7 mouse cellular contexts compared by ENCODE assay signal in genomic region chr5:121783862-121784500, GRCm38 (mm10). TPM values are rescaled to one million over a fixed set of nuclear protein-coding genes. Genes with fewer than 3 reads are reported as not detected.
DNase-seq lines count a peak whose midpoint lies in the region; TF ChIP-seq lines count a peak whose summit lies in the region.

No protein-coding gene starts in this region.

- peak; percentile 11 for TF ChIP-seq CTCF in left cerebral cortex, adult 2 months (IDR thresholded peaks at IDR 0.05)

- H3K4me2 ChIP-seq in myocyte (ENCODE audit: low read depth), result no peak overlapping the region

- no peaks in the 10 kb centered on the region for H3K27me3 ChIP-seq in myocyte (ENCODE audit: control insufficient read depth, insufficient read depth, insufficient read length)

- no peak overlapping the region for H3ac ChIP-seq in myocyte (ENCODE audit: control insufficient read depth, insufficient read length)

- no peak overlapping the region for H3K4me3 ChIP-seq in left cerebral cortex, adult 2 months
- no peak overlapping the region for H3K4me3 ChIP-seq in myocyte

- no peak for DNase-seq in left cerebral cortex, adult 2 months (ENCODE audit: extremely low spot score in 1 of 2, low spot score in 2 of 2)
- no peak for DNase-seq in left cerebral cortex, postnatal 14 days (ENCODE audit: low spot score in 2 of 2)
- DNase-seq in adrenal gland, postnatal 14 days, result peak; percentile 73
- peak; percentile 20 to 22 for DNase-seq in heart, postnatal 36 days
- DNase-seq in yolk sac, embryonic 10.5 days (ENCODE audit: low spot score), result no peak
- DNase-seq in urinary bladder, adult 18-20 months (ENCODE audit: low spot score in 2 of 2), result no peak

- H3K36me3 ChIP-seq in myocyte (ENCODE audit: control insufficient read depth, insufficient read depth), result peaks cover 42% of the 10 kb centered on the region

- TF ChIP-seq POLR2A in myocyte (IDR thresholded peaks at IDR 0.05; ENCODE audit: insufficient read length, low read depth), result no peak

- no peaks in the 10 kb centered on the region for H3K79me2 ChIP-seq in myocyte (ENCODE audit: control insufficient read depth, insufficient read depth)

- H3K27ac ChIP-seq in left cerebral cortex, adult 2 months, result no peak overlapping the region

- intact Hi-C loops in left cerebral cortex, adult 2 months (cut with DNase I), result loop anchor here (5.0 kb wide), 1 partner anchor 122 kb away; the partner anchor contains the start of genes Acad10 and Brap
- intact Hi-C loops in left cerebral cortex, postnatal 14 days (cut with DNase I), result no loop called here
- intact Hi-C loops in heart, postnatal 36 days (cut with DNase I), result no loop called here

TF ChIP-seq in myocyte, 11 proteins besides CTCF, POLR2A, EP300 and RAD21:
- TF ChIP-seq USF1 (IDR thresholded peaks at IDR 0.05; ENCODE audit: low read depth) (no peak), TCF12 (IDR thresholded peaks at IDR 0.05; ENCODE audit: insufficient read depth, poor library complexity, severe bottlenecking) (no peak), MAX (IDR thresholded peaks at IDR 0.05; ENCODE audit: low read depth) (no peak), MYOG (IDR thresholded peaks at IDR 0.05; ENCODE audit: control insufficient read depth in 1 of 3, insufficient read depth in 1 of 3, insufficient read length in 2 of 3, low read depth in 2 of 3) (peak in 1 of 3 experiments; percentile 40), POLR2AphosphoS2 (IDR thresholded peaks at IDR 0.05; ENCODE audit: insufficient read length, low read depth) (no peak), REST (IDR thresholded peaks at IDR 0.05; ENCODE audit: insufficient read depth, insufficient read length) (no peak), SRF (IDR thresholded peaks at IDR 0.05; ENCODE audit: control insufficient read depth, insufficient read length, low read depth) (no peak), TCF3 (IDR thresholded peaks at IDR 0.05; ENCODE audit: insufficient read length, low read depth) (no peak), MYOD1 (IDR thresholded peaks at IDR 0.05; ENCODE audit: control insufficient read depth in 1 of 3, insufficient read length in 2 of 3, low read depth in 2 of 3) (peak in 2 of 3 experiments; percentile 4 to 28), E2F4 (IDR thresholded peaks at IDR 0.05; ENCODE audit: insufficient read depth) (no peak), CEBPB (IDR thresholded peaks at IDR 0.05; ENCODE audit: insufficient read depth, poor library complexity, severe bottlenecking) (no peak)

RNA-seq across cellular contexts. Expression of gene Sh2b3, which starts 53.5 kb away (rescaled TPM):
- 10 to 100 TPM; 21.2 to 27.5 TPM for total RNA-seq in left cerebral cortex, adult 2 months (2021)
- total RNA-seq in left cerebral cortex, postnatal 14 days (2021), result 10 to 100 TPM; 20.3 to 20.4 TPM
- 35.6 and 43.0 TPM in 2 replicates for total RNA-seq in adrenal gland, postnatal 14 days (2021)
- total RNA-seq in heart, postnatal 36 days (2021), result 10 to 100 TPM; 23.8 to 28.1 TPM
- polyA plus RNA-seq in myocyte (2012; fragmentation: generic; extraction: Trizol), result 37.4 TPM

Comparison
In these comparisons a context has a peak if more than half of its experiments do, and no peak if none do; other contexts are left out.
1. DNase-seq: peak in adrenal gland, postnatal 14 days (single experiment) and heart, postnatal 36 days (2 of 2); none in left cerebral cortex, adult 2 months (0 of 2), left cerebral cortex, postnatal 14 days (0 of 2), yolk sac, embryonic 10.5 days (single experiment) and urinary bladder, adult 18-20 months (0 of 2).